Mouse (Mus musculus) layer of hippocampus, postnatal 14 days (tissue): ENCODE measurements around the gene Gar1. TPM values are rescaled to one million over a fixed set of nuclear protein-coding genes. Genes with fewer than 3 reads are reported as not detected.
A peak's percentile ranks its signal among the peaks of the same experiment; 100 is the strongest.

Experiments
- DNase-seq, 2 experiments: peaks; one replicate each; pipeline ENCODE4 v3.0.0; 2021 to 2022; ENCODE audit warnings: low spot score in 2 of 2, mixed read lengths in 1 of 2
- long read RNA-seq, 2 experiments: library from polyadenylated mRNA; stranded (forward); transcript quantifications; one replicate each; pipeline ENCODE4 v2.0.0; 2021
- total RNA-seq, 2 experiments: library from RNA; stranded (reverse); gene quantifications; 2 replicates each; pipeline ENCODE4 v1.2.3; 2021

Gar1 gene
- 10 to 100 TPM; 45.3 to 50.9 TPM for total RNA-seq
- long read RNA-seq, experiment 1, partial matches to known transcripts = 4 of 9 reads
- long read RNA-seq, experiment 1, other reads (novel, unspliced or antisense) = 2 of 9 reads
- long read RNA-seq, experiment 2, transcript Gar1-201 (7 exons, 1,271 nt) = major isoform, 12 of 24 reads
- long read RNA-seq, experiment 2, partial matches to known transcripts = 8 of 24 reads
- long read RNA-seq, experiment 2, other reads (novel, unspliced or antisense) = 4 of 24 reads

- peak; percentile 96 to 97 for DNase-seq
Measured at GRCm38 (mm10) chr3:129831035-129831568, at the start of gene Gar1. TSS of gene Gar1 (minus strand) at chr3:129831396.

- no peak for DNase-seq
Measured at GRCm38 (mm10) chr3:129879913-129880312, 48.7 kb upstream of the Gar1 start.

- no peak for DNase-seq
Measured at GRCm38 (mm10) chr3:129879131-129879757, 48.0 kb upstream of the Gar1 start.

GRCm38 (mm10) chr3:129878405-129879021, 47.3 kb upstream of the Gar1 start, which contains the start of gene Pla2g12a:
TSS of gene Pla2g12a (plus strand) at chr3:129878606.
- DNase-seq = peak; percentile 90 to 94

GRCm38 (mm10) chr3:129877327-129877726, 46.1 kb upstream of the Gar1 start:
- no peak for DNase-seq

- peak; percentile 16 to 34 for DNase-seq
Measured at GRCm38 (mm10) chr3:129863698-129864097, 32.5 kb upstream of the Gar1 start.

GRCm38 (mm10) chr3:129862592-129862991, 31.4 kb upstream of the Gar1 start:
- DNase-seq = no peak

- no peak for DNase-seq
Measured at GRCm38 (mm10) chr3:129846846-129847245, 15.7 kb upstream of the Gar1 start.

GRCm38 (mm10) chr3:129845868-129846267, 14.7 kb upstream of the Gar1 start:
- no peak for DNase-seq

GRCm38 (mm10) chr3:129838017-129838416, 6.8 kb upstream of the Gar1 start:
- no peak for DNase-seq

- DNase-seq = no peak
Measured at GRCm38 (mm10) chr3:129836965-129837364, 5.8 kb upstream of the Gar1 start.

- DNase-seq = no peak
Measured at GRCm38 (mm10) chr3:129836051-129836697, 5.0 kb upstream of the Gar1 start.

- DNase-seq = no peak
Measured at GRCm38 (mm10) chr3:129835388-129835934, 4.3 kb upstream of the Gar1 start, which contains the start of gene Cfi. TSS of gene Cfi (plus strand) at chr3:129835884.

- DNase-seq = no peak
Measured at GRCm38 (mm10) chr3:129830626-129831025, 570 bp downstream of the Gar1 start.

GRCm38 (mm10) chr3:129827691-129828090, 3.5 kb downstream of the Gar1 start:
- no peak for DNase-seq

GRCm38 (mm10) chr3:129826691-129827090, 4.5 kb downstream of the Gar1 start:
- no peak for DNase-seq

GRCm38 (mm10) chr3:129824891-129825290, 6.3 kb downstream of the Gar1 start:
- DNase-seq = no peak

GRCm38 (mm10) chr3:129824146-129824545, 7.0 kb downstream of the Gar1 start:
- DNase-seq = no peak

- peak in 1 of 2 experiments; percentile 28 for DNase-seq
Measured at GRCm38 (mm10) chr3:129823293-129823692, 7.9 kb downstream of the Gar1 start.

GRCm38 (mm10) chr3:129822206-129822775, 8.9 kb downstream of the Gar1 start, which contains the start of gene Rrh:
TSS of gene Rrh (minus strand) at chr3:129822587.
- no peak for DNase-seq

- no peak for DNase-seq
Measured at GRCm38 (mm10) chr3:129821736-129822135, 9.5 kb downstream of the Gar1 start.
